Mouse (Mus musculus) C2C12 (cell line): Measurements from ENCODE around the gene Foxp1.

Source experiments
- CEBPB ChIP-seq: IDR thresholded peaks from one replicate; pipeline ENCODE4 v1.6.1; 2011; ENCODE audit warnings: low read depth, mild to moderate bottlenecking, control low read depth, moderate library complexity
- CTCF ChIP-seq: IDR thresholded peaks from one replicate; pipeline ENCODE4 v1.5.1; 2011; ENCODE audit not compliant: control insufficient read depth, insufficient read depth, insufficient read length
- MYOD1 ChIP-seq: IDR thresholded peaks from one replicate; pipeline ENCODE4 v1.6.1; 2011; ENCODE audit warnings: low read depth; ENCODE audit not compliant: control insufficient read depth, insufficient read length
- MYOG ChIP-seq: IDR thresholded peaks from one replicate; pipeline ENCODE4 v1.6.1; 2011; ENCODE audit not compliant: control insufficient read depth, insufficient read length; ENCODE audit errors: extremely low read depth
- USF1 ChIP-seq: IDR thresholded peaks from one replicate; pipeline ENCODE4 v1.6.1; 2011; ENCODE audit warnings: low read depth, mild to moderate bottlenecking, control low read depth, moderate library complexity

GRCm38 (mm10) chr6:99325461-99325860 lies 197.1 kb downstream of the Foxp1 start:
- TF ChIP-seq MYOD1 (no peak), CTCF (no peak), CEBPB (no peak), MYOG (no peak), USF1 (no peak)
